Mouse (Mus musculus) hindbrain, embryonic 13.5 days (tissue): Measurements from ENCODE around the gene Ccdc93. TPM values are rescaled to one million over a fixed set of nuclear protein-coding genes. Genes with fewer than 3 reads are reported as not detected.

Experiments
- ATAC-seq: fragments of 200-750 bp; cut with Nextera tagmentation; 2 replicates; pipeline ENCODE4 v1.8.0; 2017; ENCODE audit warnings: moderate TSS enrichment; ENCODE audit not compliant: low FRiP score
- H3K27ac ChIP-seq: fragments of 300-500 bp; sonication (generic); 2 replicates; pipeline ENCODE4 v1.5.1; 2015; ENCODE audit warnings: inconsistent platforms, mild to moderate bottlenecking, moderate library complexity
- H3K27me3 ChIP-seq: fragments of 300-500 bp; sonication (generic); 2 replicates; pipeline ENCODE4 v1.6.1; 2015; ENCODE audit warnings: mild to moderate bottlenecking, inconsistent platforms
- H3K36me3 ChIP-seq: fragments of 300-500 bp; sonication (generic); 2 replicates; pipeline ENCODE4 v1.6.1; 2015; ENCODE audit warnings: mild to moderate bottlenecking, inconsistent platforms
- H3K4me1 ChIP-seq: fragments of 300-500 bp; sonication (generic); replicated peaks from 2 replicates; pipeline ENCODE4 v1.6.1; 2015; ENCODE audit warnings: inconsistent platforms
- H3K4me2 ChIP-seq: fragments of 300-500 bp; sonication (generic); 2 replicates; pipeline ENCODE4 v1.6.1; 2015; ENCODE audit warnings: inconsistent platforms, mild to moderate bottlenecking, moderate library complexity
- H3K4me3 ChIP-seq: fragments of 300-500 bp; sonication (generic); 2 replicates; pipeline ENCODE4 v1.5.1; 2015; ENCODE audit warnings: mild to moderate bottlenecking, inconsistent platforms
- H3K9ac ChIP-seq: fragments of 300-500 bp; sonication (generic); 2 replicates; pipeline ENCODE4 v1.6.1; 2015; ENCODE audit warnings: mild to moderate bottlenecking, inconsistent platforms
- H3K9me3 ChIP-seq: fragments of 300-500 bp; sonication (generic); 2 replicates; pipeline ENCODE4 v1.6.1; 2016; ENCODE audit warnings: inconsistent platforms
- WGBS: fragments of 180-500 bp; shearing (Covaris S2); methylation state at CpG from one replicate; pipeline ENCODE4 v1.1.7; 2015; 5-methylcytosine and 5-hydroxymethylcytosine counted together
- polyA plus RNA-seq: library from polyadenylated mRNA; unstranded; fragments of >200 nt; fragmentation: Nextera tagmentation; extraction: Ambion mirVana; gene quantifications from 2 replicates; pipeline ENCODE4 v1.2.1, GENCODE M21; 2015

Ccdc93 gene
- polyA plus RNA-seq, 1 experiment from 2014 or later, result 11.9 TPM

DNA sequence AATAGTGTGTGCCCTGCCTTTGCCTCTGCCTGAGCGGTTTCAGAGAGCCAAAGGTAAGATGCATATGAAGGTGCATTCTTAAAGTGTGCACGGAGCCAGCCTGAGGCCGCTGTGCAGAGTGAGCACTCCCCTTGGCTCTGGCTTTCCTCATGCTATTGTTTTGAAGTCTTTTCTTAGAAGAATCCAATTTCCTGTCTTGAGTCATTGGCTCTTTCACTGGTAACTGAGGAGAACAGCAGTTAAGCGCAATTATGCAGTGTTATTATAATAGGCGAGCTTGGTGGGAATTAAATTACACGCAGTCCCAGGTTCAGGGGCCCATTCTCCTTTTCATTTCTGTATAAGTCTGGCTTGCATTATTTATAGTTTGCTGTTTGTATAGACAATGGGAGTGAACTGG, 21.6 kb downstream of the Ccdc93 start:
- Histone ChIP-seq H3K36me3 (peaks cover 56% of the 10 kb centered on the region), H3K27me3 (no peaks in the 10 kb centered on the region), H3K4me3 (no peak overlapping the region), H3K9ac (no peak overlapping the region), H3K9me3 (no peaks in the 10 kb centered on the region), H3K27ac (0 out of 2 replicates have a peak overlapping the region, but pooled peaks have one; percentile 12), H3K4me2 (no peak overlapping the region), H3K4me1 (peaks cover 10% of the 10 kb centered on the region; the same call in 1 of the 2 replicates)
- WGBS, result 59% methylated on average over 6 of the region's 6 CpGs
- ATAC-seq, result peak; percentile 30; the same call in 1 of the 2 replicates

DNA sequence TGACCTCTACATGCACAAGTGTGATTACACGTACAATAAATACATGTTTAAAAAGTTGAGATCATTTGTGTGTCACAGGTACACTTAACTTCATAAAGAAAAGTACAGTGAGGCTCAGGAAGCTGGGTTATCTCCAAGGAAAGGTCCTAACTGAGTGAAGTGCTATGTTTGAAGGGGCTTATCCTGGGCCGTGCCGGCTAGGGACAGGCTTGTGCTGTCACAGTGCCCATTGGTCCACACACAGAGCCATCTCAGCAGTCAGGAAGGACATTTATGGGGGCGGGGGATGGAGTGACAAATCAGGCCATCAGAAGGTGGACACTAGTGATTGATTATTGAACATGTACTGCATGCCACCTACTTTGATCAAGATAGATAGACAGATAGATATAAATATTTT, 22.2 kb downstream of the Ccdc93 start:
- H3K9ac ChIP-seq, result no peak overlapping the region
- no peak for ATAC-seq

DNA sequence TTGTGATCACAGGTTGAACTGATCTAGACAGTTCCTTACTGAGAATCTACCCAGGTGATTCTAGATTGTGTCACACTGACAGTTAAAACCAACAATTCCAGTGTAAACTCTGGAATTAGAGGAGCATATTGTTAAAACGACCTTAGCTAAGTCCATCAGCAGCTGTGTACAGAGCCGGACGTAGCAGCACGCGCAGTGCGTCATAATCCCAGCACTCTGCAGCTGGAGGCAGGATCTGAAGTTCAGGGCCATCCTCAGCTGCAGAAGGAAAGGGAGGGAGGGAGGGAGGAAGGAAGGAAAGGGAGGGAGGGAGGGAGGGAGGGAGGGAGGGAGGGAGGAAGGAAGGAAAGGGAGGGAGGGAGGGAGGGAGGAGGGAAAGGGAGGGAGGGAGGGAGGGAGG, 24.1 kb downstream of the Ccdc93 start:
- Histone ChIP-seq H3K4me3 (no peak overlapping the region), H3K4me2 (no peak overlapping the region), H3K4me1 (peaks cover 10% of the 10 kb centered on the region; the same call in 1 of the 2 replicates), H3K9me3 (no peaks in the 10 kb centered on the region), H3K9ac (no peak overlapping the region), H3K27me3 (no peaks in the 10 kb centered on the region), H3K36me3 (peaks cover 36% of the 10 kb centered on the region), H3K27ac (no peak overlapping the region)
- WGBS, result 97% methylated on average over 6 of the region's 6 CpGs
- ATAC-seq, result no peak

More for the DNA sequence above, 22.2 kb downstream of the Ccdc93 start:
- Histone ChIP-seq H3K27me3 (no peaks in the 10 kb centered on the region), H3K4me3 (no peak overlapping the region), H3K4me1 (peaks cover 10% of the 10 kb centered on the region; the same call in 1 of the 2 replicates), H3K4me2 (no peak overlapping the region), H3K36me3 (peaks cover 50% of the 10 kb centered on the region), H3K9me3 (no peaks in the 10 kb centered on the region), H3K27ac (no peak overlapping the region)
- WGBS, result 94% methylated on average over 4 of the region's 4 CpGs

DNA sequence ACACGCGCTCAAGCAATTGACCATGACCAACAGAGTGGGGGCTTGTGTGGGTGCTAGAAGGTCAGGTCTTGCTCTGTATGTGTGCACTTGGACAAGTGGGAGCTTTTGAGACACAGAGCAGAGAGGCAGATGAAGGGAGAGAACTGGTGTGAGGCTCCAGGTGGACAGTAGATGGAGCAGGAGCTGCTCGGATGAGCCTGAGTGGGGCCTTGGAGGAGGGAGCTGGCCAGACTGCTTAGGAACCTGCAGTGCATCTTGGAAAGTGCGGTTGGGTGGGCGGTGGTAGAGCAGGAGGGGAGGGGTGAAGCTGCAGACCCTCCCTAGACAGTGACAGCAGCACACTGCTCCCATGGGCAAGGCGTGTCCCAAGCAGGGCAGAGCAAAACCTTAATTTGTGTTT, 29.2 kb downstream of the Ccdc93 start:
- WGBS, result 77% methylated on average over 6 of the region's 6 CpGs
- 0 out of 2 replicates have a peak, but pooled peaks have one; percentile 28 for ATAC-seq
- H3K36me3 ChIP-seq, result peaks cover 50% of the 10 kb centered on the region
- H3K27ac ChIP-seq, result no peak overlapping the region
- H3K9ac ChIP-seq, result no peak overlapping the region
- no peaks in the 10 kb centered on the region for H3K27me3 ChIP-seq
- no peaks in the 10 kb centered on the region for H3K9me3 ChIP-seq
- H3K4me2 ChIP-seq, result no peak overlapping the region
- no peaks in the 10 kb centered on the region for H3K4me1 ChIP-seq
- H3K4me3 ChIP-seq, result no peak overlapping the region

DNA sequence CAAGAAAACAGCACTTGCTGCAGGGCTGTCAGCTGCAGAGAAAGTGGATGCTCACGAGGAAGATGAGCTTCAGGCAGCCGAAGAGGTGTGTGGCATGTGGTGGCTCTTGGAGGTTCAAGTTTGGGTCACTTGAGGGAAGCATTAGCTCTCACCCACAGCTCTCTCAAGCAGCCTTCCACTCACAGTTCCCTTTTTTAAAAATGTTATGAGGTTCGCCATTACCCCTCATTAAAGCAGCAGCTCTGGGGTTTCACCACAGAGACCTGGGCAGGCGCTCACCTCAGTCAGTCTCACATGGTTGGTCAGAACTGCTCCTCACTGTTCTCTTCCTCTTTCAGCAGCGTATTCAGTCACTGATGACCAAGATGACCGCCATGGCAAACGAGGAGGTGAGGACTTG, 31.0 kb downstream of the Ccdc93 start:
- ATAC-seq, result no peak
- Histone ChIP-seq H3K4me1 (no peaks in the 10 kb centered on the region), H3K9me3 (no peaks in the 10 kb centered on the region), H3K9ac (no peak overlapping the region), H3K36me3 (peaks cover 58% of the 10 kb centered on the region), H3K27ac (no peak overlapping the region), H3K4me2 (no peak overlapping the region), H3K4me3 (no peak overlapping the region), H3K27me3 (no peaks in the 10 kb centered on the region)
- WGBS, result 94% methylated on average over 7 of the region's 7 CpGs

DNA sequence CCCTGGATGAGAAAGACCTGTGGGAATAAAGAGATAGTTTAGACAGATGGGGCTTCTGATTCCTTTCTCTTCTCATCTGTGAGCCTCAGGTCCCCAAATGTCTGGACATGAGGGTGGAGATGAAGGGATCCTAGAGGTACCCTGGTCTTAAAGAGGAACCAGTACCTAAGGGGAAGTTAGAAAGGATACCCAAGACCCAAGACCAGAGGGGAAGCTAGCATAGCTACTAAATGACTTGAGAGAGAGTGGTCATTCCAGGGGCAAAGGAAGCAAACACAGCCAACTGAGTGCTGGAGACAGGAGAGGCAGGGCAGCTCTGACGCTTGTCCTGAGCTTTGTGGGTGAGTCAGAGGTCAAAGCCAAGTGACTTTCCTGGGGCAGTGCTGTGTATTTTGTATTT, 31.8 kb downstream of the Ccdc93 start:
- Histone ChIP-seq H3K9ac (no peak overlapping the region), H3K27ac (no peak overlapping the region), H3K4me2 (no peak overlapping the region), H3K27me3 (no peaks in the 10 kb centered on the region), H3K36me3 (peaks cover 59% of the 10 kb centered on the region), H3K9me3 (no peaks in the 10 kb centered on the region), H3K4me3 (no peak overlapping the region), H3K4me1 (no peaks in the 10 kb centered on the region)
- ATAC-seq, result no peak
- 69% methylated on average over 1 of the region's 1 CpGs for WGBS

DNA sequence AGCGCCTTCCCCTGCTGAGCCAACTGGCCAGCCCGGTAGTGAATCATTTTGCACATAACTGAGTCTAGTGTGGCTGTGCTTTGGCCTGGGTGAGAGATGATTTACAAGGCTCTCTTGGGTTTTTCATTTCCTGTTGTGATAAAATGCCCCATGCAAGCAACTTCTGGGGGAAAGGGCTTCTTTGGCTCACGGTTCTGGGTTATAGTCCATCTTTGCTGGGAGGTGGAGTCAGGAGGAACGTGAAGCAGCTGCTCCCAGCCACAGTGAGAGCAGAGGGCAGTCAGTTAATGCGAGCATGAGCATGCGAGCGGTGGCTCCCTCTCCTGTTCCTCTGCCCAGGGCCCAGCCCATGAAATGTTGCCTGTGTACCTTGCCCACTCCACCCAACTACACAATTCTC, 33.0 kb downstream of the Ccdc93 start:
- Histone ChIP-seq H3K4me3 (no peak overlapping the region), H3K4me1 (no peaks in the 10 kb centered on the region), H3K27me3 (no peaks in the 10 kb centered on the region), H3K9me3 (no peaks in the 10 kb centered on the region), H3K36me3 (peaks cover 64% of the 10 kb centered on the region), H3K4me2 (no peak overlapping the region), H3K9ac (no peak overlapping the region), H3K27ac (no peak overlapping the region)
- ATAC-seq, result no peak
- 88% methylated on average over 7 of the region's 7 CpGs for whole genome bisulfite sequencing

DNA sequence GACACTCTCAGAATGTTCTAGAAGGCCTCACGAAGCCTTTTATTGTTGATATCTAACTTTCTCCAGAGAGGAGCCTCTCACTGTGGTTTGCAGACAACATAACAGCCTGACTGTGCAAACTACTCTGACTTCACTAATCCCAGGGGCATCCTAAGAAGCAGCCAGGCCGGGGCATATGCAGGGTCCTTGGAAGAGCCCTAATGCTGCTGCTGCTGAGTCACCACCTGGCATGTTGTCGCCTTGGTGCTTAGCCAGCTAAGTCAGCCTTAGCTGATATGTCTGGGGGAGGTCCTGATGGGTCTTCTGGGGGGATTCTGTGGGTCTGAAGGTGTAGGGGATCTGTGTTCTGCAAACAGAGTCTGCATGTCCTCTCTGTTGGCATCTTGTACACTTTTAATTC, 35.4 kb downstream of the Ccdc93 start:
- Histone ChIP-seq H3K9ac (no peak overlapping the region), H3K4me1 (no peaks in the 10 kb centered on the region), H3K36me3 (peaks cover 79% of the 10 kb centered on the region), H3K27me3 (no peaks in the 10 kb centered on the region), H3K4me2 (no peak overlapping the region), H3K27ac (no peak overlapping the region), H3K9me3 (no peaks in the 10 kb centered on the region), H3K4me3 (no peak overlapping the region)
- WGBS, result 88% methylated on average over 3 of the region's 3 CpGs
- no peak for ATAC-seq

DNA sequence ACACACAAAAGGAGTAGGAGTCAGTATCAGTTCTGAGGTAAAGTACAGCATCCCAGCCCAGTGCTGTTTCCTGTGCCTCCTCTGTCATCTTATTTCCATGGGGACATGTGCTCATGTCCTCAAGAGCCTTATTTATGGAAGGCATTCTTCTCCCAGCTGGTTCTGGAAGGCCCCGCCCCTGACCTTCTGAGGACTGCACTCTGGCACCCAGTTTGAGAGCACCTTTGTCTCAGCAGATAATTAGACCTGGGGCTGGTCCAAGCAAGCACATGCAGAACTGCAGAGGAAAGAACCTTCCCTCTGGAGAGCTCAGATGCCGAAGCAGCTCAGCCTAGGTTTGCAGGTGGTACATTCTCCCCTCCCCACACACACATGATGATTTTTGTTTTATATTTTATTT, 37.4 kb downstream of the Ccdc93 start:
- Histone ChIP-seq H3K4me2 (no peak overlapping the region), H3K27ac (no peak overlapping the region), H3K4me1 (no peaks in the 10 kb centered on the region), H3K27me3 (no peaks in the 10 kb centered on the region), H3K36me3 (peaks cover 64% of the 10 kb centered on the region), H3K9ac (no peak overlapping the region), H3K4me3 (no peak overlapping the region), H3K9me3 (no peaks in the 10 kb centered on the region)
- ATAC-seq, result no peak
- WGBS, result 80% methylated on average over 2 of the region's 2 CpGs

DNA sequence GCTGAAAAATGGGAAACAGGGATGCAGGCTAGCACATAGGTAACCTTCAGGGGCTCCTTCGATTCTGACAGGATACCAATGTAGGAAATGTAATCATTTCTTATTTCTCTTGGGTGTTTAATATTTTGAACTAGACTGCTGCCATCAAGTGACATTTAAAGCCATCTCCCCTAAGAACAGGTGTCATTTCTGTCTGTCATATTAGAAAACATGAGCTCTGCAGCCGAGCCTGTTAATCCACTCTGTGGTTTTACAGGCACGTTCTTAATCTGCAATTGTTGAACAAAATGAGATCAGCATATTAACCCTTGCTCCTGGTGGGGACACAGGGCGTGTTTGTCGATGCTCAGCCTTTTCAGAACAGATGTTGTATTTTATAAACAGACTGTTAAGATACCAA, 40.7 kb downstream of the Ccdc93 start:
- H3K9ac ChIP-seq, result no peak overlapping the region
- 83% methylated on average over 5 of the region's 5 CpGs for WGBS
- peaks cover 45% of the 10 kb centered on the region for H3K36me3 ChIP-seq
- no peaks in the 10 kb centered on the region for H3K9me3 ChIP-seq
- ATAC-seq, result no peak
- H3K27ac ChIP-seq, result no peak overlapping the region
- no peaks in the 10 kb centered on the region for H3K4me1 ChIP-seq
- H3K4me3 ChIP-seq, result no peak overlapping the region
- no peaks in the 10 kb centered on the region for H3K27me3 ChIP-seq
- H3K4me2 ChIP-seq, result no peak overlapping the region

DNA sequence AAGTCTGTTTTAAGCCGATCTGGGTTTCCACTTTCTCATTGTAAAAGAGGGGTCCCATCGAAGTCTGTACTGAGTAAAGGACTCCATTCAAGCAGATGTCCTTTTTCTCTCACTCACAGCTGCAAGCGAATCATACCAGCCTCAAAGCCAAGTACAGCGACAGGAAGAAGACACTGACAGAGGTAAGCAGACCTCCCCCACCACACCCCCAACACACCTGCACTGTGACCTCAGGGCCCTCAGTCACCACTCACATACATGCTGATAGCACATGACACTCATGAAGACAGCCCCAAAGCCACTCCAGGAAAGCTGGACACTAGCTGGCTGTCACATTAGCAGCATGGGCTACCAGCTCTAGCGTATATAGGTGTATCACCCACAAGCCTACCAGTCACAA, 46.9 kb downstream of the Ccdc93 start:
- Histone ChIP-seq H3K36me3 (peaks cover 64% of the 10 kb centered on the region), H3K27me3 (no peaks in the 10 kb centered on the region), H3K4me2 (no peak overlapping the region), H3K9me3 (no peaks in the 10 kb centered on the region), H3K9ac (no peak overlapping the region), H3K4me1 (no peaks in the 10 kb centered on the region), H3K27ac (no peak overlapping the region), H3K4me3 (no peak overlapping the region)
- 98% methylated on average over 5 of the region's 5 CpGs for WGBS
- ATAC-seq, result no peak

DNA sequence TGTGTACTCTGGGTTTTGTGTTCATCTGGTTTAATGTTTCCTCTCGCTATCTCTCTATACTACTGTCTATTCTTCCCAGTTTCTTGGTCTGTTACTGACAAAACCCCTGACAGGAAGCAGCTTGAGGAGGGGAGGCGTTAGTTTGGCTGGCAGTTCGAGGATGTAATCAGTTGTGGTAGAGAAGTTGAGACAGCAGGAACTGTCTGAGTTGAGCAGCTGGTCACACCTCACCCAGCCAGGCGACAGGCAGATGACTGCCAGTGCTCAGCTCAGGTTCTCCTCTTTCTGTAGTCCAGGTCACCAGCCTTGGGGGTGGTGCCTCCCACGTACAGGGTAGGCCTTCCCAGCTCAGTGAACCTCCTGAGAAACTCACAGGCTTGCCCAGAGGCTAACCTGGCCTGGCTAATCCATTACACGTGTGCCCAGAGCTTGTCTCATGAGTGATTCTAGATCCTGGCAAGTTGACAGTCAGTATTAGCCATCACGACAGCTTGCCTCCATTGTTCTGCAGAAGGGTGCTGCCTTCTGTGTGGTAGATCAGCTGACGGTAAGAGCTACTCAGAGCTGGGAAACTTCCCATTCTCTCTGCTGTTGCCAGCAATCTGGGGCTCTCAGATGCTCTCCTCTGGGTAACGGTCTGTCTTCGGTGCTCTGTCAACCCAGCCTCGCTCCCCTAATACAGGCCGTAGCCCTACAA, 47.6 kb downstream of the Ccdc93 start:
- Histone ChIP-seq H3K27ac (no peak overlapping the region), H3K4me3 (no peak overlapping the region), H3K4me2 (no peak overlapping the region), H3K4me1 (no peaks in the 10 kb centered on the region), H3K9ac (no peak overlapping the region), H3K27me3 (no peaks in the 10 kb centered on the region), H3K9me3 (no peaks in the 10 kb centered on the region), H3K36me3 (peaks cover 71% of the 10 kb centered on the region)
- no peak for ATAC-seq
- 91% methylated on average over 12 of the region's 12 CpGs for WGBS

DNA sequence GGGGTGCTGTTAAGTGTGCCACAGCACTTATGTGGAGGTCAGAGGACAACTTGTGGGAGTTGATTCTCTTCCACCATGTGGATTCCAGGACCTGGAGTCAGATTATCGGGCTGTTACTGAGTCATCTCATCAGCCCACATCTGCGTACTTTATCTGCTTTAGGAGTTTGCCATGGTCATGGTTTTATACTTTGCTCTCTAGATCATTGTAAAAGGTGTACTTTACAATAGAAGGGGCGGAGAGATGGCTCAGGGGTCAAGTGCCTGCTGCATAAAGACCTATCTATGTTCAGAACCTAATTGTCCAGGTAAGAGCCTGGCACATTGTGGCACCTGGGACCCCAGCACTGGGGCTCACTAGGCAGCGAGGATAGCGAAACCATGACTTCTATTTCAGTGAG, 48.6 kb downstream of the Ccdc93 start:
- Histone ChIP-seq H3K36me3 (peaks cover 76% of the 10 kb centered on the region), H3K4me3 (no peak overlapping the region), H3K27me3 (no peaks in the 10 kb centered on the region), H3K27ac (no peak overlapping the region), H3K9ac (no peak overlapping the region), H3K4me2 (no peak overlapping the region), H3K4me1 (no peaks in the 10 kb centered on the region), H3K9me3 (no peaks in the 10 kb centered on the region)
- ATAC-seq, result no peak
- WGBS, result 99% methylated on average over 5 of the region's 5 CpGs
